Mouse (Mus musculus) olfactory bulb, adult 2 months (tissue): ENCODE data around the gene Narfl.
A peak's percentile ranks its signal among the peaks of the same experiment; 100 is the strongest.

Experiments used
- CTCF ChIP-seq: fragments of 200-500 bp; IDR thresholded peaks from 2 replicates; pipeline ENCODE4 v1.5.1; 2012; ENCODE audit warnings: low read depth, mild to moderate bottlenecking, low read length, moderate library complexity; ENCODE audit not compliant: insufficient read depth
- POLR2A ChIP-seq: fragments of 200-500 bp; IDR thresholded peaks from 2 replicates; pipeline ENCODE4 v1.6.1; 2012; ENCODE audit warnings: mild to moderate bottlenecking, low read depth, low read length, moderate library complexity; ENCODE audit not compliant: insufficient read depth

GRCm38 (mm10) chr17:25808789-25809605 lies 35.4 kb downstream of the Narfl start, which contains the start of gene Fbxl16:
- 0 out of 2 replicates have a peak, but pooled peaks have one; percentile 14 for TF ChIP-seq CTCF
- TF ChIP-seq POLR2A: peak; percentile 91
